Mouse (Mus musculus) CH12.LX (cell line): ENCODE measurements around the gene Xylt1. TPM values are rescaled to one million over a fixed set of nuclear protein-coding genes. Genes with fewer than 3 reads are reported as not detected.

ENCODE experiments used
- DNase-seq: peaks from one replicate; pipeline ENCODE4 v3.0.0-alpha.2; 2013; ENCODE audit errors: extremely low read depth
- H3K27ac ChIP-seq: 2 replicates; pipeline ENCODE4 v1.5.1; 2012; ENCODE audit warnings: low read depth, mild to moderate bottlenecking, control low read depth, moderate library complexity; ENCODE audit not compliant: insufficient read depth
- H3K27me3 ChIP-seq: replicated peaks from 2 replicates; pipeline ENCODE3; 2012; ENCODE audit warnings: inconsistent platforms
- H3K36me3 ChIP-seq, 2 experiments: replicated peaks in 1 of 2; 2 replicates each; pipeline versions ENCODE3 to v1.6.1; 2012; ENCODE audit warnings: inconsistent platforms in 1 of 2, low read length in 1 of 2, mild to moderate bottlenecking in 1 of 2, mixed read lengths in 1 of 2, moderate library complexity in 1 of 2; ENCODE audit not compliant: control insufficient read depth in 1 of 2, insufficient read depth in 1 of 2
- H3K4me1 ChIP-seq, 2 experiments: 2 replicates each; pipeline ENCODE4 v1.6.1; 2012; ENCODE audit warnings: inconsistent platforms in 1 of 2, moderate library complexity in 1 of 2; ENCODE audit not compliant: insufficient read depth in 2 of 2, control insufficient read depth in 1 of 2
- H3K4me2 ChIP-seq: 2 replicates; pipeline ENCODE4 v1.6.1; 2012; ENCODE audit warnings: low read depth, mild to moderate bottlenecking, control low read depth; ENCODE audit not compliant: poor library complexity, insufficient read depth, severe bottlenecking
- H3K4me3 ChIP-seq, 3 experiments: fragments of 150-350 bp in 1 of 3; sonication (generic) in 1 of 3; replicated peaks in 1 of 3; 2 replicates each; pipeline versions ENCODE3 to v1.5.1; 2011 to 2012; ENCODE audit warnings: low read depth in 2 of 3, low read length in 2 of 3, mild to moderate bottlenecking in 2 of 3, moderate library complexity in 2 of 3, control low read depth in 1 of 3, improper control_type of control experiment in 1 of 3, inconsistent platforms in 1 of 3, mixed read lengths in 1 of 3; ENCODE audit not compliant: poor library complexity in 1 of 3
- H3K79me2 ChIP-seq: replicated peaks from 2 replicates; pipeline ENCODE4 v1.6.1; 2012; ENCODE audit warnings: mild to moderate bottlenecking, moderate library complexity; ENCODE audit not compliant: control insufficient read depth, poor library complexity, insufficient read depth, severe bottlenecking; ENCODE audit errors: extremely low read depth
- H3K9ac ChIP-seq: 2 replicates; pipeline ENCODE4 v1.6.1; 2012; ENCODE audit warnings: low read depth, mild to moderate bottlenecking, control low read depth, moderate library complexity; ENCODE audit not compliant: insufficient read depth
- H3K9me3 ChIP-seq: replicated peaks from 2 replicates; pipeline ENCODE3; 2012; ENCODE audit warnings: low read length, inconsistent platforms, mixed read lengths
- BHLHE40 ChIP-seq: IDR thresholded peaks from 2 replicates; pipeline ENCODE4 v1.6.1; 2011; ENCODE audit warnings: mild to moderate bottlenecking, low read depth, low read length, improper control_type of control experiment
- CHD1 ChIP-seq: IDR thresholded peaks from 2 replicates; pipeline ENCODE4 v1.6.1; 2012; ENCODE audit warnings: low read depth, low read length, improper control_type of control experiment, inconsistent platforms
- CHD2 ChIP-seq: IDR thresholded peaks from 2 replicates; pipeline ENCODE4 v1.6.1; 2011; ENCODE audit warnings: low read length, improper control_type of control experiment
- ELF1 ChIP-seq: IDR thresholded peaks from 2 replicates; pipeline ENCODE4 v1.6.1; 2014; ENCODE audit warnings: low read depth, mild to moderate bottlenecking, inconsistent platforms, low read length, improper control_type of control experiment
- EP300 ChIP-seq: IDR thresholded peaks from 2 replicates; pipeline ENCODE4 v1.6.1; 2011; ENCODE audit warnings: low read length, improper control_type of control experiment
- ETS1 ChIP-seq: conservative IDR thresholded peaks from 2 replicates; pipeline ENCODE4 v1.6.1; 2012; ENCODE audit warnings: low read depth, mild to moderate bottlenecking, inconsistent platforms, low read length, improper control_type of control experiment, moderate library complexity
- HCFC1 ChIP-seq: IDR thresholded peaks from 2 replicates; pipeline ENCODE4 v1.6.1; 2012; ENCODE audit warnings: low read depth, mild to moderate bottlenecking, inconsistent platforms, low read length, improper control_type of control experiment
- IRF4 ChIP-seq: IDR thresholded peaks from 2 replicates; pipeline ENCODE4 v1.6.1; 2014; ENCODE audit warnings: low read depth, mild to moderate bottlenecking, inconsistent platforms, low read length, improper control_type of control experiment
- MAFK ChIP-seq: IDR thresholded peaks from 2 replicates; pipeline ENCODE4 v1.6.1; 2011; ENCODE audit warnings: low read length, improper control_type of control experiment; ENCODE audit not compliant: insufficient replicate concordance
- MEF2A ChIP-seq: IDR thresholded peaks from 2 replicates; pipeline ENCODE4 v1.6.1; 2014; ENCODE audit warnings: low read depth, mild to moderate bottlenecking, inconsistent platforms, low read length, improper control_type of control experiment, borderline replicate concordance
- MXI1 ChIP-seq: IDR thresholded peaks from 2 replicates; pipeline ENCODE4 v1.6.1; 2011; ENCODE audit warnings: mild to moderate bottlenecking, low read depth, low read length, improper control_type of control experiment
- NELFE ChIP-seq: IDR thresholded peaks from 2 replicates; pipeline ENCODE4 v1.6.1; 2011; ENCODE audit warnings: low read depth, low read length, improper control_type of control experiment
- POLR2A ChIP-seq: IDR thresholded peaks from 2 replicates; pipeline ENCODE4 v1.6.1; 2011; ENCODE audit warnings: low read depth, mild to moderate bottlenecking, improper control_type of control experiment, low read length
- RAD21 ChIP-seq: IDR thresholded peaks from 2 replicates; pipeline ENCODE4 v1.6.1; 2011; ENCODE audit warnings: low read depth, mild to moderate bottlenecking, low read length, improper control_type of control experiment, moderate library complexity
- SMC3 ChIP-seq: IDR thresholded peaks from 2 replicates; pipeline ENCODE4 v1.6.1; 2011; ENCODE audit warnings: low read depth, low read length, improper control_type of control experiment
- UBTF ChIP-seq: IDR thresholded peaks from 2 replicates; pipeline ENCODE4 v1.6.1; 2012; ENCODE audit warnings: low read depth, mild to moderate bottlenecking, inconsistent platforms, low read length, improper control_type of control experiment, moderate library complexity
- ZMIZ1 ChIP-seq: IDR thresholded peaks from 2 replicates; pipeline ENCODE4 v1.6.1; 2012; ENCODE audit warnings: low read depth, mild to moderate bottlenecking, inconsistent platforms, low read length, improper control_type of control experiment
- ZNF384 ChIP-seq: IDR thresholded peaks from 2 replicates; pipeline ENCODE4 v1.6.1; 2012; ENCODE audit warnings: low read depth, low read length, improper control_type of control experiment, inconsistent platforms
- dilution Hi-C: fragments of 300-500 bp; cut with MboI; formaldehyde crosslinking; loops from 2 replicates; pipeline ENCODE4 v1.14.3; 2020; ENCODE audit warnings: low sequenced_read_pairs; ENCODE audit not compliant: extremely low pct_unique_long_range_greater_than_20kb, extremely low pct_ligation_motif_present
- in situ Hi-C: fragments of 300-500 bp; cut with MboI; formaldehyde crosslinking; loops from 3 replicates; pipeline ENCODE4 v1.14.3; 2019; ENCODE audit warnings: low sequenced_read_pairs, low pct_ligation_motif_present, low pct_unique_long_range_greater_than_20kb, mixed read lengths
- polyA plus RNA-seq: library from polyadenylated mRNA; unstranded; fragments of >175 nt; gene quantifications from 2 replicates; pipeline ENCODE4 v1.2.1, GENCODE M21; 2012; ENCODE audit warnings: low read depth; ENCODE audit not compliant: insufficient read length
- total RNA-seq, 2 experiments: library from RNA; depleted of rRNA; stranded (reverse); fragments of 300-350 nt in 1 of 2; fragments of >200 nt in 1 of 2; gene quantifications; 2 replicates each; pipeline ENCODE4 v1.2.3; 2012 to 2014

The Xylt1 gene
- total and polyA plus RNA-seq, 3 experiments = 0.38 to 0.84 (median 0.38) TPM

DNA sequence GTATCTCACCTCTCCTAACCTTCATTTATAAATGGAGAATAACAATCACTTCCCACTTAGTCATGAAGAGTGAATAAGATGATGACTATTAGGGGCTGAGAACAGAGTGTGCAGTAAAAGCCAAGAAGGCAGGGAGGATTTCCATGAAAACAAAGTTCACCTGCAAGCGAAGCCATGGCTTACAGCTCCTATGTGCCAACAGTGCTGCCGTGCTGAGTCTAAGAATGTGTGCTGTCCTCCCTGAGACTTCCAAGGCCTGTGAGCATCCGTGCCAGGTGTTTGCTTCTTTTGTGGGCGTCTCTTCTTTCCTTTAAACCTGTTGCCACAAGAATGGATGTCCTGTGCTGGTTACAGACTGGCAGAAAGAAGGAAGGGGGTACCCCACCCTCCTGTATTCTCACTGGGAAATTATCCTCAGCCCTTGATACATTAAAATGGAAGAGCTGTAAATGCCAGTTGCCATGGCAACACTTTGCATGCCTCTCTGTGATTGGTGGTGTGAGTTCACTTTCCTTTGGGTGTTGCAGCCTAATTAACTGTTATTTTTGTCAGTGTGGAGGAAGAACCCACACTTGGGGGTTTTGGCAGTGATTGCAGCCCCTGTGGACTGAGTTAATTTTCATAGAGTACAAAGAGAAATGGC lies 318.7 kb downstream of the Xylt1 start:
- no peak overlapping the region for H3K27ac ChIP-seq
- H3K36me3 ChIP-seq = no peaks in the 10 kb centered on the region
- H3K9me3 ChIP-seq = no peaks in the 10 kb centered on the region
- in situ Hi-C loops = no loop called here
- H3K27me3 ChIP-seq = peaks cover 2% of the 10 kb centered on the region
- H3K4me2 ChIP-seq = 0 out of 2 replicates have a peak overlapping the region, but pooled peaks have one; percentile 17
- no peaks in the 10 kb centered on the region for H3K79me2 ChIP-seq
- H3K9ac ChIP-seq = no peak overlapping the region
- TF ChIP-seq ELF1 (no peak), MXI1 (no peak), NELFE (no peak), EP300 (no peak)
- TF ChIP-seq, all 38 proteins: peak for 0
- peak; percentile 5 for DNase-seq
- dilution Hi-C loops = no loop called here
- H3K4me3 ChIP-seq = no peak overlapping the region
- H3K4me1 ChIP-seq = peaks cover 0 to 8% of the 10 kb centered on the region in 2 experiments; a peak in 1 of 4 replicates

DNA sequence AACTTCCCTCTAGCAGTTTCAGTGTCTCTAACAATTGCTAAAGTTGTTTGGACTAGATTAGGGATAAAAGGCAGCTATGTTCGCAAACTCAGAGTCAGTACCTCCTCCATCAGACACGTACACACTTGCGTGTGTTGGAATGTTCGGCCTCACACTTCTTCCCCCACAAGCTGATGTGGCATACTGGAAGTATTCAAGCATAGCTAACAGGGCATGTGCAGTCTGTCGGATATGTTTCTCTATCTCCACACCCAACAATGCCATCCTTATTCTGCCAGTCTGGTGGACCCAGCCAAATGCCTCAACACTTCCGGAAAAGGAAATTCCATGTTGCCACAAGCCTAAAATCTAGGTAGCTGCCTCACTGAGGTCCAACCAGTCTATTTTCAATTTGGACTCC lies 319.3 kb downstream of the Xylt1 start:
- H3K36me3 ChIP-seq = no peaks in the 10 kb centered on the region
- H3K27ac ChIP-seq = no peak overlapping the region
- H3K27me3 ChIP-seq = peaks cover 2% of the 10 kb centered on the region
- no peak for DNase-seq
- H3K4me1 ChIP-seq = peaks cover 0 to 8% of the 10 kb centered on the region in 2 experiments; a peak in 1 of 4 replicates
- TF ChIP-seq ZNF384 (no peak), POLR2A (no peak), CHD2 (no peak), CHD1 (no peak), HCFC1 (no peak), SMC3 (no peak), ZMIZ1 (no peak), ELF1 (no peak), MXI1 (no peak), MEF2A (no peak), BHLHE40 (no peak), RAD21 (no peak), IRF4 (no peak), EP300 (no peak), UBTF (no peak), NELFE (no peak), MAFK (no peak), ETS1 (no peak)
- H3K4me3 ChIP-seq = no peak overlapping the region
- H3K9me3 ChIP-seq = no peaks in the 10 kb centered on the region
- H3K4me2 ChIP-seq = 0 out of 2 replicates have a peak overlapping the region, but pooled peaks have one; percentile 17
- in situ Hi-C loops = no loop called here
- no peak overlapping the region for H3K9ac ChIP-seq
- dilution Hi-C loops = no loop called here
- H3K79me2 ChIP-seq = no peaks in the 10 kb centered on the region
